ENCODE assay signal across 24 mouse cellular contexts in genomic region chr2:179720366-179720765, GRCm38 (mm10).
DNase-seq lines count a peak whose midpoint lies in the region; ATAC-seq and TF ChIP-seq lines count a peak whose summit lies in the region.
"Had no signal": no experiment of that assay in that cellular context is flagged by ENCODE, and none has a peak within 500 bp of the region (broad histone marks: within the 10 kb centered on the region; RNA-seq: fewer than 3 reads in every experiment).

No protein-coding gene starts in this region.

- H3K4me1 ChIP-seq in forebrain, embryonic 10.5 days: peaks cover 27% of the 10 kb centered on the region
- no peaks in the 10 kb centered on the region; the same call in 1 of the 2 replicates for H3K4me1 ChIP-seq in forebrain, embryonic 11.5 days (replicated peaks; ENCODE audit: control insufficient read depth, insufficient read depth, low read length)
- H3K4me1 ChIP-seq in midbrain, embryonic 10.5 days: peaks cover 14% of the 10 kb centered on the region
- H3K4me1 ChIP-seq in midbrain, postnatal 0 days (ENCODE audit: insufficient read depth, low read length): no peaks in the 10 kb centered on the region
- H3K4me1 ChIP-seq: embryonic facial prominence, embryonic 15.5 days had no signal

- H3K9me3 ChIP-seq in forebrain, embryonic 10.5 days: no peaks in the 10 kb centered on the region
- H3K9me3 ChIP-seq in forebrain, embryonic 11.5 days (ENCODE audit: control insufficient read depth, low read length): no peaks in the 10 kb centered on the region
- H3K9me3 ChIP-seq in midbrain, embryonic 10.5 days (replicated peaks): 0 out of 2 replicates have a peak, but pooled peaks cover under 1% of the 10 kb centered on the region
- H3K9me3 ChIP-seq in midbrain, postnatal 0 days (ENCODE audit: low read length): no peaks in the 10 kb centered on the region
- H3K9me3 ChIP-seq: embryonic facial prominence, embryonic 12.5 days; embryonic facial prominence, embryonic 15.5 days; hindbrain, embryonic 15.5 days had no signal

- 22% methylated on average over 3 of the region's 3 CpGs for WGBS in forebrain, embryonic 10.5 days
- 13% methylated on average over 3 of the region's 3 CpGs for whole genome bisulfite sequencing in forebrain, embryonic 11.5 days
- 20% methylated on average over 3 of the region's 3 CpGs for WGBS in midbrain, embryonic 10.5 days
- 35% methylated on average over 3 of the region's 3 CpGs for WGBS in midbrain, postnatal 0 days

- no peaks in the 10 kb centered on the region for H3K27me3 ChIP-seq in forebrain, embryonic 10.5 days (ENCODE audit: poor library complexity, severe bottlenecking)
- no peaks in the 10 kb centered on the region for H3K27me3 ChIP-seq in forebrain, embryonic 11.5 days (ENCODE audit: control insufficient read depth, insufficient read depth, low read length)
- no peaks in the 10 kb centered on the region; the same call in 1 of the 2 replicates for H3K27me3 ChIP-seq in midbrain, embryonic 10.5 days (ENCODE audit: low read depth, poor library complexity, severe bottlenecking)
- H3K27me3 ChIP-seq in midbrain, postnatal 0 days (ENCODE audit: insufficient read depth, low read length): no peaks in the 10 kb centered on the region
- H3K27me3 ChIP-seq: embryonic facial prominence, embryonic 12.5 days; hindbrain, embryonic 15.5 days had no signal

- no peaks in the 10 kb centered on the region for H3K36me3 ChIP-seq in forebrain, embryonic 10.5 days (replicated peaks)
- no peaks in the 10 kb centered on the region for H3K36me3 ChIP-seq in forebrain, embryonic 11.5 days (ENCODE audit: control insufficient read depth, insufficient read depth, low read length)
- no peaks in the 10 kb centered on the region for H3K36me3 ChIP-seq in midbrain, embryonic 10.5 days
- no peaks in the 10 kb centered on the region for H3K36me3 ChIP-seq in midbrain, postnatal 0 days (ENCODE audit: insufficient read depth, low read length)
- H3K36me3 ChIP-seq: embryonic facial prominence, embryonic 12.5 days; embryonic facial prominence, embryonic 15.5 days; hindbrain, embryonic 15.5 days had no signal

- no peak overlapping the region for H3K9ac ChIP-seq in forebrain, embryonic 11.5 days (ENCODE audit: low read length)
- H3K9ac ChIP-seq in midbrain, postnatal 0 days (replicated peaks; ENCODE audit: low read length, poor library complexity, severe bottlenecking): no peak overlapping the region
- H3K9ac ChIP-seq: embryonic facial prominence, embryonic 12.5 days; embryonic facial prominence, embryonic 15.5 days; hindbrain, embryonic 15.5 days had no signal

- ATAC-seq in forebrain, embryonic 11.5 days (replicated peaks; ENCODE audit: low FRiP score): no peak
- no peak for ATAC-seq in midbrain, postnatal 0 days (ENCODE audit: low FRiP score)
- ATAC-seq: forebrain, embryonic 16.5 days; intestine, postnatal 0 days had no signal

- DNase-seq in forebrain, embryonic 10.5 days (ENCODE audit: extremely low spot score, low spot score): no peak
- no peak for DNase-seq in forebrain, embryonic 11.5 days (ENCODE audit: low spot score)
- no peak for DNase-seq in midbrain, embryonic 10.5 days (ENCODE audit: low spot score)
- no peak for DNase-seq in midbrain, postnatal 0 days (ENCODE audit: low spot score)
- DNase-seq in R1 (ENCODE audit: low read depth, low spot score): peak; percentile 83
- DNase-seq in mesoderm, embryonic 11.5 days (ENCODE audit: low read depth, low spot score): peak; percentile 32
- no peak for DNase-seq in testis, postnatal 14 days (ENCODE audit: low spot score)
- DNase-seq in frontal cortex, postnatal 10 days (ENCODE audit: low spot score in 2 of 2): no peak
- DNase-seq: adrenal gland, adult 2 months; adrenal gland, postnatal 14 days; cerebellum, adult 11 months; cerebellum, adult 2 months; cerebellum, adult 9-11 months; cerebellum, postnatal 25 days; gastrocnemius, adult 2 months; gastrocnemius, postnatal 14 days; heart, adult 11 months had no signal

- H3K4me2 ChIP-seq in forebrain, embryonic 11.5 days (ENCODE audit: low read depth, low read length, severe bottlenecking): no peak overlapping the region
- H3K4me2 ChIP-seq in midbrain, postnatal 0 days (ENCODE audit: low read depth, low read length, poor library complexity, severe bottlenecking): no peak overlapping the region
- H3K4me2 ChIP-seq: embryonic facial prominence, embryonic 12.5 days; embryonic facial prominence, embryonic 15.5 days; heart, embryonic 11.5 days; hindbrain, embryonic 15.5 days had no signal

- H3K4me3 ChIP-seq in forebrain, embryonic 10.5 days: no peak overlapping the region
- H3K4me3 ChIP-seq in forebrain, embryonic 11.5 days (ENCODE audit: low read depth, low read length): no peak overlapping the region
- H3K4me3 ChIP-seq in midbrain, embryonic 10.5 days: no peak overlapping the region
- no peak overlapping the region for H3K4me3 ChIP-seq in midbrain, postnatal 0 days (ENCODE audit: low read depth, low read length)
- H3K4me3 ChIP-seq: embryonic facial prominence, embryonic 12.5 days; embryonic facial prominence, embryonic 15.5 days; erythroblast, embryonic 14.5 days; gastrocnemius, adult 2 months; hindbrain, embryonic 15.5 days had no signal

- TF ChIP-seq CTCF in midbrain, postnatal 0 days (IDR thresholded peaks at IDR 0.05): no peak

- peak overlapping the region; percentile 22; the same call in 1 of the 2 replicates for H3K27ac ChIP-seq in forebrain, embryonic 10.5 days
- H3K27ac ChIP-seq in forebrain, embryonic 11.5 days (ENCODE audit: low read depth, low read length): no peak overlapping the region
- 0 out of 2 replicates have a peak overlapping the region, but pooled peaks have one; percentile 43 for H3K27ac ChIP-seq in midbrain, embryonic 10.5 days (replicated peaks)
- H3K27ac ChIP-seq in midbrain, postnatal 0 days (ENCODE audit: low read depth, low read length): no peak overlapping the region
- H3K27ac ChIP-seq: embryonic facial prominence, embryonic 12.5 days; embryonic facial prominence, embryonic 15.5 days; gastrocnemius, adult 2 months; hindbrain, embryonic 15.5 days had no signal

Comparison
In these comparisons a context has a peak if more than half of its experiments do, and no peak if none do; other contexts are left out.
1. H3K27ac ChIP-seq: peak in forebrain, embryonic 10.5 days (single experiment) and midbrain, embryonic 10.5 days (single experiment); none in forebrain, embryonic 11.5 days (single experiment) and midbrain, postnatal 0 days (single experiment).
2. DNase-seq: peak in R1 (single experiment) and mesoderm, embryonic 11.5 days (single experiment); none in forebrain, embryonic 10.5 days (single experiment), forebrain, embryonic 11.5 days (single experiment), midbrain, embryonic 10.5 days (single experiment), midbrain, postnatal 0 days (single experiment), testis, postnatal 14 days (single experiment) and frontal cortex, postnatal 10 days (0 of 2).